Mouse (Mus musculus): ENCODE measurements around the gene Gm20441. TPM values are rescaled to one million over a fixed set of nuclear protein-coding genes. Genes with fewer than 3 reads are reported as not detected.
A peak's percentile ranks its signal among the peaks of the same experiment; 100 is the strongest.

Gene Gm20441
- polyA plus RNA-seq, 1 experiment from 2014 or later, result not detected

GRCm38 (mm10) chr10:75766856-75767255 lies 13.9 kb downstream of the Gm20441 start:
- no peak for ATAC-seq
- Histone ChIP-seq H3K9ac (ENCODE audit: low read depth, low read length) (no peak overlapping the region), H3K27ac (ENCODE audit: low read length) (no peak overlapping the region), H3K4me3 (ENCODE audit: low read length) (no peak overlapping the region), H3K4me1 (ENCODE audit: control insufficient read depth, insufficient read depth, low read length) (peaks cover 10% of the 10 kb centered on the region), H3K27me3 (replicated peaks; ENCODE audit: control insufficient read depth, insufficient read depth, low read length) (no peaks in the 10 kb centered on the region), H3K9me3 (ENCODE audit: control insufficient read depth, low read length) (no peaks in the 10 kb centered on the region), H3K36me3 (ENCODE audit: control insufficient read depth, insufficient read depth, low read length) (0 out of 2 replicates have a peak, but pooled peaks cover 2% of the 10 kb centered on the region), H3K4me2 (ENCODE audit: low read depth, low read length) (no peak overlapping the region)
- 83% methylated on average over 6 of the region's 6 CpGs for WGBS

- peak overlapping the region; percentile 75 for H3K27ac ChIP-seq (ENCODE audit: low read length)
- peaks cover 10% of the 10 kb centered on the region for H3K4me1 ChIP-seq (ENCODE audit: control insufficient read depth, insufficient read depth, low read length)
- H3K36me3 ChIP-seq (ENCODE audit: control insufficient read depth, insufficient read depth, low read length), result no peaks in the 10 kb centered on the region; the same call in 1 of the 2 replicates
- under 1% methylated on average over 27 of the region's 27 CpGs for WGBS
- ATAC-seq, result peak; percentile 49
- H3K4me2 ChIP-seq (ENCODE audit: low read depth, low read length), result peak overlapping the region; percentile 69
- H3K4me3 ChIP-seq (ENCODE audit: low read length), result peak overlapping the region; percentile 94
- peak overlapping the region; percentile 66 for H3K9ac ChIP-seq (ENCODE audit: low read depth, low read length)
- no peaks in the 10 kb centered on the region for H3K27me3 ChIP-seq (replicated peaks; ENCODE audit: control insufficient read depth, insufficient read depth, low read length)
- no peaks in the 10 kb centered on the region for H3K9me3 ChIP-seq (ENCODE audit: control insufficient read depth, low read length)
Observed at GRCm38 (mm10) chr10:75764519-75765473, 16.0 kb downstream of the Gm20441 start.

GRCm38 (mm10) chr10:75763682-75764518 lies 16.9 kb downstream of the Gm20441 start, which contains the start of gene Cabin1:
Cabin1 (minus strand) TSS chr10:75764341.
- WGBS, result under 1% methylated on average over 61 of the region's 61 CpGs
- no peaks in the 10 kb centered on the region for H3K27me3 ChIP-seq (replicated peaks; ENCODE audit: control insufficient read depth, insufficient read depth, low read length)
- H3K36me3 ChIP-seq (ENCODE audit: control insufficient read depth, insufficient read depth, low read length), result no peaks in the 10 kb centered on the region; the same call in 1 of the 2 replicates
- peak within 1 kb of the TSS; percentile 94 for H3K4me3 ChIP-seq (ENCODE audit: low read length)
- ATAC-seq, result peak; percentile 99
- peak within 1 kb of the TSS; percentile 72 for H3K4me2 ChIP-seq (ENCODE audit: low read depth, low read length)
- peak within 1 kb of the TSS; percentile 83 for H3K9ac ChIP-seq (ENCODE audit: low read depth, low read length)
- peak within 1 kb of the TSS; percentile 75 for H3K27ac ChIP-seq (ENCODE audit: low read length)
- H3K9me3 ChIP-seq (ENCODE audit: control insufficient read depth, low read length), result no peaks in the 10 kb centered on the region
- peaks cover 10% of the 10 kb centered on the region for H3K4me1 ChIP-seq (ENCODE audit: control insufficient read depth, insufficient read depth, low read length)

GRCm38 (mm10) chr10:75762413-75762812 lies 18.3 kb downstream of the Gm20441 start:
- Histone ChIP-seq H3K9ac (ENCODE audit: low read depth, low read length) (0 out of 2 replicates have a peak overlapping the region, but pooled peaks have one; percentile 9), H3K27me3 (replicated peaks; ENCODE audit: control insufficient read depth, insufficient read depth, low read length) (no peaks in the 10 kb centered on the region), H3K4me2 (ENCODE audit: low read depth, low read length) (no peak overlapping the region), H3K36me3 (ENCODE audit: control insufficient read depth, insufficient read depth, low read length) (peaks cover 3% of the 10 kb centered on the region), H3K4me1 (ENCODE audit: control insufficient read depth, insufficient read depth, low read length) (peaks cover 10% of the 10 kb centered on the region), H3K27ac (ENCODE audit: low read length) (no peak overlapping the region), H3K4me3 (ENCODE audit: low read length) (no peak overlapping the region), H3K9me3 (ENCODE audit: control insufficient read depth, low read length) (no peaks in the 10 kb centered on the region)
- WGBS, result 93% methylated on average over 3 of the region's 3 CpGs
- ATAC-seq, result no peak

- peaks cover 3% of the 10 kb centered on the region for H3K36me3 ChIP-seq (ENCODE audit: control insufficient read depth, insufficient read depth, low read length)
- no peak overlapping the region for H3K9ac ChIP-seq (ENCODE audit: low read depth, low read length)
- no peak overlapping the region for H3K4me2 ChIP-seq (ENCODE audit: low read depth, low read length)
- no peak overlapping the region for H3K4me3 ChIP-seq (ENCODE audit: low read length)
- WGBS, result 97% methylated on average over 3 of the region's 3 CpGs
- no peak overlapping the region for H3K27ac ChIP-seq (ENCODE audit: low read length)
- ATAC-seq, result no peak
- H3K9me3 ChIP-seq (ENCODE audit: control insufficient read depth, low read length), result no peaks in the 10 kb centered on the region
- H3K4me1 ChIP-seq (ENCODE audit: control insufficient read depth, insufficient read depth, low read length), result peaks cover 10% of the 10 kb centered on the region
- H3K27me3 ChIP-seq (replicated peaks; ENCODE audit: control insufficient read depth, insufficient read depth, low read length), result no peaks in the 10 kb centered on the region
Observed at GRCm38 (mm10) chr10:75760311-75760710, 20.4 kb downstream of the Gm20441 start.

- Histone ChIP-seq H3K27ac (ENCODE audit: low read length) (no peak overlapping the region), H3K9me3 (ENCODE audit: control insufficient read depth, low read length) (no peaks in the 10 kb centered on the region), H3K4me1 (ENCODE audit: control insufficient read depth, insufficient read depth, low read length) (no peaks in the 10 kb centered on the region), H3K36me3 (ENCODE audit: control insufficient read depth, insufficient read depth, low read length) (peaks cover 20% of the 10 kb centered on the region), H3K4me3 (ENCODE audit: low read length) (no peak overlapping the region), H3K9ac (ENCODE audit: low read depth, low read length) (no peak overlapping the region), H3K4me2 (ENCODE audit: low read depth, low read length) (no peak overlapping the region), H3K27me3 (replicated peaks; ENCODE audit: control insufficient read depth, insufficient read depth, low read length) (no peaks in the 10 kb centered on the region)
- 90% methylated on average over 11 of the region's 11 CpGs for WGBS
- ATAC-seq, result no peak
Observed at GRCm38 (mm10) chr10:75756719-75757118, 24.0 kb downstream of the Gm20441 start.

- no peak overlapping the region for H3K4me2 ChIP-seq (ENCODE audit: low read depth, low read length)
- WGBS, result 41% methylated on average over 3 of the region's 3 CpGs
- no peak overlapping the region for H3K27ac ChIP-seq (ENCODE audit: low read length)
- H3K9ac ChIP-seq (ENCODE audit: low read depth, low read length), result no peak overlapping the region
- H3K4me1 ChIP-seq (ENCODE audit: control insufficient read depth, insufficient read depth, low read length), result no peaks in the 10 kb centered on the region
- peaks cover 36% of the 10 kb centered on the region for H3K36me3 ChIP-seq (ENCODE audit: control insufficient read depth, insufficient read depth, low read length)
- peak; percentile 84 for ATAC-seq
- H3K9me3 ChIP-seq (ENCODE audit: control insufficient read depth, low read length), result no peaks in the 10 kb centered on the region
- no peaks in the 10 kb centered on the region for H3K27me3 ChIP-seq (replicated peaks; ENCODE audit: control insufficient read depth, insufficient read depth, low read length)
- H3K4me3 ChIP-seq (ENCODE audit: low read length), result no peak overlapping the region
Observed at GRCm38 (mm10) chr10:75744017-75744416, 36.7 kb downstream of the Gm20441 start.

GRCm38 (mm10) chr10:75743369-75743768 lies 37.4 kb downstream of the Gm20441 start:
- WGBS, result 90% methylated on average over 12 of the region's 12 CpGs

GRCm38 (mm10) chr10:75740866-75741265 lies 39.9 kb downstream of the Gm20441 start:
- Histone ChIP-seq H3K27ac (ENCODE audit: low read length) (no peak overlapping the region), H3K9ac (ENCODE audit: low read depth, low read length) (no peak overlapping the region), H3K4me2 (ENCODE audit: low read depth, low read length) (no peak overlapping the region), H3K4me3 (ENCODE audit: low read length) (no peak overlapping the region), H3K36me3 (ENCODE audit: control insufficient read depth, insufficient read depth, low read length) (peaks cover 29% of the 10 kb centered on the region), H3K9me3 (ENCODE audit: control insufficient read depth, low read length) (no peaks in the 10 kb centered on the region), H3K4me1 (ENCODE audit: control insufficient read depth, insufficient read depth, low read length) (no peaks in the 10 kb centered on the region), H3K27me3 (replicated peaks; ENCODE audit: control insufficient read depth, insufficient read depth, low read length) (no peaks in the 10 kb centered on the region)
- ATAC-seq, result no peak
- 89% methylated on average over 3 of the region's 3 CpGs for WGBS

More at GRCm38 (mm10) chr10:75743369-75743768, 37.4 kb downstream of the Gm20441 start:
- Histone ChIP-seq H3K4me3 (ENCODE audit: low read length) (no peak overlapping the region), H3K27me3 (replicated peaks; ENCODE audit: control insufficient read depth, insufficient read depth, low read length) (no peaks in the 10 kb centered on the region), H3K4me2 (ENCODE audit: low read depth, low read length) (no peak overlapping the region), H3K27ac (ENCODE audit: low read length) (no peak overlapping the region), H3K9me3 (ENCODE audit: control insufficient read depth, low read length) (no peaks in the 10 kb centered on the region), H3K9ac (ENCODE audit: low read depth, low read length) (no peak overlapping the region), H3K36me3 (ENCODE audit: control insufficient read depth, insufficient read depth, low read length) (peaks cover 34% of the 10 kb centered on the region), H3K4me1 (ENCODE audit: control insufficient read depth, insufficient read depth, low read length) (no peaks in the 10 kb centered on the region)
- no peak for ATAC-seq

Data from intestine, embryonic 16.5 days (tissue).